Mouse (Mus musculus): ENCODE results near the gene Cat. TPM values are rescaled to one million over a fixed set of nuclear protein-coding genes. Genes with fewer than 3 reads are reported as not detected.

Cat gene
- polyA plus RNA-seq, 1 experiment, result 103 TPM

GRCm38 (mm10) chr2:103481314-103482231 is 3.4 kb downstream of the Cat start:
- H3K9ac ChIP-seq (ENCODE audit: low read depth, poor library complexity, severe bottlenecking), result no peak overlapping the region
- no peak overlapping the region for H3K27ac ChIP-seq (ENCODE audit: insufficient read depth, low read length)
- TF ChIP-seq CTCF (IDR thresholded peaks at IDR 0.05; ENCODE audit: low read depth, low read length) (no peak), EP300 (IDR thresholded peaks at IDR 0.05; ENCODE audit: insufficient read depth, low read depth, low read length) (no peak), POLR2A (IDR thresholded peaks at IDR 0.05; ENCODE audit: insufficient read depth, low read length) (no peak)
- H3K27me3 ChIP-seq (ENCODE audit: control insufficient read depth, insufficient read depth, low read length, poor library complexity, severe bottlenecking), result no peaks in the 10 kb centered on the region
- no peaks in the 10 kb centered on the region for H3K36me3 ChIP-seq (ENCODE audit: control insufficient read depth, insufficient read depth, low read length, poor library complexity, severe bottlenecking)
- H3K4me1 ChIP-seq (ENCODE audit: control insufficient read depth, insufficient read depth, low read length), result peaks cover 2% of the 10 kb centered on the region
- no peaks in the 10 kb centered on the region for H3K9me3 ChIP-seq (replicated peaks; ENCODE audit: control insufficient read depth, insufficient read depth, low read length, poor library complexity, severe bottlenecking)
- H3K4me3 ChIP-seq (ENCODE audit: low read depth, low read length), result no peak overlapping the region

GRCm38 (mm10) chr2:103480871-103481270 is 4.1 kb downstream of the Cat start:
- Histone ChIP-seq H3K27me3 (ENCODE audit: control insufficient read depth, insufficient read depth, low read length, poor library complexity, severe bottlenecking) (no peaks in the 10 kb centered on the region), H3K9ac (ENCODE audit: low read depth, poor library complexity, severe bottlenecking) (peak overlapping the region; percentile 56; the same call in 1 of the 2 replicates), H3K36me3 (ENCODE audit: control insufficient read depth, insufficient read depth, low read length, poor library complexity, severe bottlenecking) (no peaks in the 10 kb centered on the region), H3K27ac (ENCODE audit: insufficient read depth, low read length) (no peak overlapping the region), H3K9me3 (replicated peaks; ENCODE audit: control insufficient read depth, insufficient read depth, low read length, poor library complexity, severe bottlenecking) (no peaks in the 10 kb centered on the region), H3K4me1 (ENCODE audit: control insufficient read depth, insufficient read depth, low read length) (peaks cover 2% of the 10 kb centered on the region), H3K4me3 (ENCODE audit: low read depth, low read length) (no peak overlapping the region)
- TF ChIP-seq CTCF (IDR thresholded peaks at IDR 0.05; ENCODE audit: low read depth, low read length), result no peak
- TF ChIP-seq POLR2A (IDR thresholded peaks at IDR 0.05; ENCODE audit: insufficient read depth, low read length), result no peak
- no peak for TF ChIP-seq EP300 (IDR thresholded peaks at IDR 0.05; ENCODE audit: insufficient read depth, low read depth, low read length)

GRCm38 (mm10) chr2:103480240-103480639 is 4.7 kb downstream of the Cat start:
- peak overlapping the region; percentile 52; the same call in 1 of the 2 replicates for H3K27ac ChIP-seq (ENCODE audit: insufficient read depth, low read length)
- peak overlapping the region; percentile 56; the same call in 1 of the 2 replicates for H3K9ac ChIP-seq (ENCODE audit: low read depth, poor library complexity, severe bottlenecking)
- H3K27me3 ChIP-seq (ENCODE audit: control insufficient read depth, insufficient read depth, low read length, poor library complexity, severe bottlenecking), result no peaks in the 10 kb centered on the region
- H3K9me3 ChIP-seq (replicated peaks; ENCODE audit: control insufficient read depth, insufficient read depth, low read length, poor library complexity, severe bottlenecking), result no peaks in the 10 kb centered on the region
- peaks cover 2% of the 10 kb centered on the region for H3K4me1 ChIP-seq (ENCODE audit: control insufficient read depth, insufficient read depth, low read length)
- H3K36me3 ChIP-seq (ENCODE audit: control insufficient read depth, insufficient read depth, low read length, poor library complexity, severe bottlenecking), result 0 out of 2 replicates have a peak, but pooled peaks cover 5% of the 10 kb centered on the region
- H3K4me3 ChIP-seq (ENCODE audit: low read depth, low read length), result no peak overlapping the region
- TF ChIP-seq CTCF (IDR thresholded peaks at IDR 0.05; ENCODE audit: low read depth, low read length), result no peak
- peak; percentile 65; the same call in 1 of the 2 replicates for TF ChIP-seq EP300 (IDR thresholded peaks at IDR 0.05; ENCODE audit: insufficient read depth, low read depth, low read length)

GRCm38 (mm10) chr2:103478326-103478725 is 6.6 kb downstream of the Cat start:
- H3K27me3 ChIP-seq (ENCODE audit: control insufficient read depth, insufficient read depth, low read length, poor library complexity, severe bottlenecking), result no peaks in the 10 kb centered on the region

GRCm38 (mm10) chr2:103477456-103477855 is 7.5 kb downstream of the Cat start:
- H3K4me3 ChIP-seq (ENCODE audit: low read depth, low read length), result no peak overlapping the region
- TF ChIP-seq POLR2A (IDR thresholded peaks at IDR 0.05; ENCODE audit: insufficient read depth, low read length), result no peak
- no peak for TF ChIP-seq EP300 (IDR thresholded peaks at IDR 0.05; ENCODE audit: insufficient read depth, low read depth, low read length)
- TF ChIP-seq CTCF (IDR thresholded peaks at IDR 0.05; ENCODE audit: low read depth, low read length), result no peak
- no peak overlapping the region for H3K9ac ChIP-seq (ENCODE audit: low read depth, poor library complexity, severe bottlenecking)
- H3K36me3 ChIP-seq (ENCODE audit: control insufficient read depth, insufficient read depth, low read length, poor library complexity, severe bottlenecking), result peaks cover 22% of the 10 kb centered on the region
- H3K9me3 ChIP-seq (replicated peaks; ENCODE audit: control insufficient read depth, insufficient read depth, low read length, poor library complexity, severe bottlenecking), result no peaks in the 10 kb centered on the region
- H3K27me3 ChIP-seq (ENCODE audit: control insufficient read depth, insufficient read depth, low read length, poor library complexity, severe bottlenecking), result no peaks in the 10 kb centered on the region
- no peak overlapping the region for H3K27ac ChIP-seq (ENCODE audit: insufficient read depth, low read length)
- H3K4me1 ChIP-seq (ENCODE audit: control insufficient read depth, insufficient read depth, low read length), result peaks cover 2% of the 10 kb centered on the region

More at GRCm38 (mm10) chr2:103478326-103478725, 6.6 kb downstream of the Cat start:
- no peak overlapping the region for H3K27ac ChIP-seq (ENCODE audit: insufficient read depth, low read length)
- H3K4me1 ChIP-seq (ENCODE audit: control insufficient read depth, insufficient read depth, low read length), result peaks cover 2% of the 10 kb centered on the region
- no peak overlapping the region for H3K9ac ChIP-seq (ENCODE audit: low read depth, poor library complexity, severe bottlenecking)
- no peak overlapping the region for H3K4me3 ChIP-seq (ENCODE audit: low read depth, low read length)
- peaks cover 17% of the 10 kb centered on the region; the same call in 1 of the 2 replicates for H3K36me3 ChIP-seq (ENCODE audit: control insufficient read depth, insufficient read depth, low read length, poor library complexity, severe bottlenecking)
- no peak for TF ChIP-seq EP300 (IDR thresholded peaks at IDR 0.05; ENCODE audit: insufficient read depth, low read depth, low read length)
- TF ChIP-seq POLR2A (IDR thresholded peaks at IDR 0.05; ENCODE audit: insufficient read depth, low read length), result no peak
- no peak for TF ChIP-seq CTCF (IDR thresholded peaks at IDR 0.05; ENCODE audit: low read depth, low read length)
- H3K9me3 ChIP-seq (replicated peaks; ENCODE audit: control insufficient read depth, insufficient read depth, low read length, poor library complexity, severe bottlenecking), result no peaks in the 10 kb centered on the region

- Histone ChIP-seq H3K36me3 (ENCODE audit: control insufficient read depth, insufficient read depth, low read length, poor library complexity, severe bottlenecking) (peaks cover 22% of the 10 kb centered on the region), H3K27ac (ENCODE audit: insufficient read depth, low read length) (no peak overlapping the region), H3K9me3 (replicated peaks; ENCODE audit: control insufficient read depth, insufficient read depth, low read length, poor library complexity, severe bottlenecking) (no peaks in the 10 kb centered on the region), H3K27me3 (ENCODE audit: control insufficient read depth, insufficient read depth, low read length, poor library complexity, severe bottlenecking) (no peaks in the 10 kb centered on the region), H3K4me1 (ENCODE audit: control insufficient read depth, insufficient read depth, low read length) (peaks cover 2% of the 10 kb centered on the region), H3K9ac (ENCODE audit: low read depth, poor library complexity, severe bottlenecking) (no peak overlapping the region), H3K4me3 (ENCODE audit: low read depth, low read length) (no peak overlapping the region)
- no peak for TF ChIP-seq CTCF (IDR thresholded peaks at IDR 0.05; ENCODE audit: low read depth, low read length)
- TF ChIP-seq POLR2A (IDR thresholded peaks at IDR 0.05; ENCODE audit: insufficient read depth, low read length), result no peak
- TF ChIP-seq EP300 (IDR thresholded peaks at IDR 0.05; ENCODE audit: insufficient read depth, low read depth, low read length), result no peak
These were observed 8.3 kb downstream of the Cat start for GRCm38 (mm10) chr2:103476657-103477056.

Data from ES-Bruce4 (cell line).